Mouse (Mus musculus) thymus, postnatal 25 days (tissue): ENCODE results near the gene Adam10.

Experiments
- DNase-seq: peaks from one replicate; pipeline ENCODE4 v3.0.0; 2022

Adam10 gene

DNA sequence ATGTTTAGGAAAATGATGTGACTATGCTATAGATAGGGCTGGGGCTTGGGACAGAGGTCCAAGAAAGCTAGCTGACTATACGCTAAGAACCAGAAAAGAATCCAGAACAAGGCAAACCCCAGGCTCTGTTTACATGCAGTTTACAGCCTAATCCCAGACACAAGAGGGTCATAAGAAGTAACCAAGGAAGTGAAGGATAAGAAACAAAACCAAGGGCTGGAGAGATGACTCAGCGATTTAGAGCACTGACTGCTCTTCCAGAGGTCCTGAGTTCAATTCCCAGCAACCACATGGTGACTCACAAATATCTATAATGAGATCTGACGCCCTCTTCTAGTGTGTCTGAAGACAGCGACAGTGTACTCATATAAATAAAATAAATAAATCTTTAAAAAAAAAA, 3.7 kb upstream of the Adam10 start:
- DNase-seq, result no peak

DNA sequence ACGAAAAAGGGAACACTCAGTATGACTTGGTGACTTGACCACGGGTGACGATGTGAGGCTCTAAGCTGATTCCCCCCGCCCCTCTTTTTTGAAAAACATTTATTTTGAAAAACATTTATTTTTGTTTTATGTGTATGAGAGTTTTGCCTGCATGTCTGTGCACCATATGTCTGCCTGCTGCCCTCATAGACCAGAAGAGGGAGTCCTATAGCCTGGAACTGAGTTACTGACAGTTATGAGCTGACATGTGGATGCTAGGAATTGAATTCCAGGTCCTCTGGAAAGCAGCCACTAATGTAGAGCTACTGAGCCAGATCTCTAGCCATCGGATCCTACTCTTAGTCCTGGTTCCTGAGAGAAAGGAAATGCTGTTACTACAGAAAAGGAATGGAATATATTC, 2.8 kb upstream of the Adam10 start:
- no peak for DNase-seq

DNA sequence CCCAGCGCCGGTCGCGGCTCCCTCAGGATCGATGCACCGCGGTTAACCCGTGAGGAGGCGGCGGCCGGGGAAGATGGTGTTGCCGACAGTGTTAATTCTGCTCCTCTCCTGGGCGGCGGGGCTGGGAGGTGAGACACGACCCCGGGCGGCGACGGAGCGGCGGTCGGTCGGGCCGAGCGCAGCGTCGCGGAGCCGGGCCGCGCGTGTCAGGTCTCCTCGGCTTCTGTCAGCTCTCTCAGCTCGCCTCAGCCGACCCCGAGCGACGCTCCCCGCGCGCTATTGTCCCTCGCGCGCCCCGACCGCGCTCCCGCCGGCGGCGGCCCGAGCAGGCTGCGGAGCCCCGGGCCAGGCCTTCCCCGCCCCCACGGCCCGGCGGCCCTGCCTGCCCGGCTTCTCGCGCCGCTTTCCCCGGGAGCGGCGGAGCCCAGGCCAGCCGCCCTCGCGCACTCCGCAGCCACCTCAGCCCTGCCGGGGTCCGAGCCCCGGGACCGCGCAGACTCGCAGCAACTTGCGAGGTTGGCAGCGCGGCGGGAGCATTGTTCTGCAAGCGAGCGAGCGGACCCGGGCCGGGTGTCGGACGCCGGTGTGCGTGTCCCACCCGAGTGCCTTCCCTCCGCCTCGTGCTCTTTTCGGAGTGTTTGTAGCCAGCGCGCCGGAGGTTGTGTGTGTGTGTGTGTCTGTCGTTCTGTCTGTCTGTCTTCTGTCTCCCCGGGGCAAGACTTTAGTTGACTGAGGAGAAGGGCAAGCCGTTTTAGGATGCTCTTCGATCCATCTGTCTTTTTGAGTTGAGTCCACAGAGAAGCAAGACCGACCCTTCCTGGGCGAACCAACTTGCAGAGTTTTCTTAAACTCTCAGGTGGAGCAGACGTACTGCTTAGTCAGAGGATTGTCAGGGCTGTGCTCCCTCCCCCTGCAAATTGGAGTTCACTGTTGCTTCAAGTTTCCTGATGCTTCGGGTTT, 615 bp downstream of the Adam10 start:
- DNase-seq, result peak; percentile 61

DNA sequence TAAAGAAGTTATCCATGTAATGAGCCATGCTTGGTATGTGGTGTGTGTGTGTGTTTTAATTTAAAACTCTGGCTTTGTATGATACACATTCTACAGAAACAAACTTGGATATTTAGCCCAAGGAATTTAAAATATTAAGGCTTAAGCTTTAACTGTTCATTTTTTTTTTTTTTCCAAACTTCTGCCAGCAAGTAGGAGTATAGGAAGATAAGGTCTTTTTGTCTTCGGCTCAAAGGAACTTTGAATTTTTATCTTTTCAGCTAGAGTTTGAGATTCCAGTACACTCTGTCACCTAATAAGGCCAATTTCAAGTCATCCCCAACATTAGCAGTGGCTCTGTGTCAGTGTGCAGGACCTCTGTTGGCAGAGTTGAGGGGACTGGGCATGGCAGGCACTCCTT, 3.4 kb downstream of the Adam10 start:
- DNase-seq, result no peak

GRCm38 (mm10) chr9:70688301-70688968, 9.6 kb downstream of the Adam10 start:
- no peak for DNase-seq

DNA sequence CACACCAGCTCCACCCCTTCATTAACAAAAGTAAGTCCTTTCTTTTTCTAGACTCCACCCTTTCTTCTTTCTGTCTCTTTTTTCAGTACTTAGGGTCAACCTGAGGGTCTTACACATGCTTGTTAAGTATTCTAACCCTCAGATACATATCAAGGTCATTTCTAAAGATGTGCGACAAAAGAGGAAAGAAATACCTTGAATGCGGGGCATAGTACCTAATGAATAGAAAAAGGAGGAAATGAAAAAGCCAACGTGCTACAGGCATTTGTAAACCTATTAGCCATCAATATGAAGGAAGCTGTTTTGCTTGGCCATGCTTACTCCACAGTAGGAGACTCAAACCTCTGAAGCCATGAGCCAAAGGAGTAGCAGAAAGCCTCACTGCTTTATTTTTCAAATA, 11.1 kb downstream of the Adam10 start:
- no peak for DNase-seq

DNA sequence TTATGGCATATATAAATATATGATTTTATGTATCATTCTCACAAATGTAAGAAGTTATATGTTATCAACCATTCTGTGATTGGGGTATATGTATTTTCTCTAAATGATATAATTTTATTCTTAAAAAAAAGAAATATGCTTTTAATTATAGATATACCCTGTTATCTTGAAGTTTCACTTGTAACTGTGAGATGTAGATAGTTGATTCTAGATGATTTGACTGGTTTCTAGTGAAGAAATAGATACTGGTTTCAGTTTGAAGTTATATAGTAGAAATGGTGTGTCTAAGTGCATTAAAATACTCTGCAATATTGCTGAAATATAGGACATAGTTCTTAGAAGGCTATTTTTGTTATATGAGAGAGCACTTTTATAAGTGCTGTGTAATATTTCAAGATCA, 11.8 kb downstream of the Adam10 start:
- DNase-seq, result no peak

DNA sequence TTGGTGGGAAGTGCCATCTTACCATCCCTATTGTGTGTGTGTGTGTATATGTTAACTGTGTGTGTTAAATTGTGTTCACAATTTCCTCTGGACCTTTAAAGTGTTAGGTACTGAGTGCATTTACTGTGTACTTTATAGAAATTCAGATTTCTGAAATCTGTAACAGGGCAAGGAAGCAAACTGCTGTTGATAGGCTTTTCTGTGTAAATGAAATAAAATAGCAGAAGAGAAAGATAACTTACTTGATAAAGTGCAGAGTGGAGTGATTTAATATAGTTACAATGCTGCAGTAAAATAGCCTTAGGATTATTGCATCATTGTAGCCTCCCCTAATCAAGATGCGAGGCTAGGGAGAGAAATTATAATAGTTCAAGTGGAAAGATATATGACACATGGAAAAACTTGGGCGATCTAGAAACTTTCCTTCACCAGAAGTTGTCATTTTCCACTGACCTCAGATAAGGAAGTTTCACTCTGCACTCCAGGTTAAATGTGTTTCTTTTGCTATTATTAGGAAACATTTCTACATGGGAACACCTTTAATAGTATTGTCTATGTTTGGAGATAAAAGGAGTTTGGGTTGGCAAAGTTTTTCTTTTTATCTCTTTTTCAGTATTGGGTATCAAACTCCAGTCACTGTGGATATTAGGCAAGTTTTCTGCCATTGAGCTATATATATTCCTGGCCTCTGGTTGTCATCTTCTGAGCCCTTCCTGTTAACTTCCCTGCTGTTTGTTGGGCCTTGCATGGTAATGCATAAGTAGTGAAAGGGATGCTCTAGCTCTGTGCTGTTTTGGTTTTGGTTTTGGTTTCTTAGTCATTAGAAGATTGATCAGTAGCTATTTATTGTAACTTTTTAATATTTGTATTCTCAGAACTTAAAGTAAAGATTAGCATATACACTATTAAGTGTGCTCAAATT, 13.2 kb downstream of the Adam10 start:
- no peak for DNase-seq

DNA sequence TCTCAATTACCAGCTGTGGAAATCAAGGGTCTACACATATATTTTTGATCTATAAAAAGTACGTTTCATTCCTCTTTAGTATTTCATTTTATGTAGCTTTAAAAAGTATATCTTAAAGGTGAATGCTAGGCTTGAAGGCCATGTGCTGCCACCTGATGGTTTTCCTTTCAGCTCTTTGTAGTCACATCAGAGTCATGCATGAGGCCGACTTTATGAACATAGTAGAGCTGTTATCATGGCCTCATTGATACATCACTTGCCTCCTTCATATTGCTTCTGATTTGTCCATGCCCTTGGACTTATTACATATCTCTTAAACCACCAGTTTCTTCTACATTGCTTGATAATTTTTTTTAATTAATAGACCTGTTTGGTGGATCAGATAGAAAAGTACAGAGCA, 16.9 kb downstream of the Adam10 start:
- DNase-seq, result no peak

- no peak for DNase-seq
Observed at GRCm38 (mm10) chr9:70698090-70698489, 19.3 kb downstream of the Adam10 start.

GRCm38 (mm10) chr9:70703597-70704203, 24.9 kb downstream of the Adam10 start:
- no peak for DNase-seq

DNA sequence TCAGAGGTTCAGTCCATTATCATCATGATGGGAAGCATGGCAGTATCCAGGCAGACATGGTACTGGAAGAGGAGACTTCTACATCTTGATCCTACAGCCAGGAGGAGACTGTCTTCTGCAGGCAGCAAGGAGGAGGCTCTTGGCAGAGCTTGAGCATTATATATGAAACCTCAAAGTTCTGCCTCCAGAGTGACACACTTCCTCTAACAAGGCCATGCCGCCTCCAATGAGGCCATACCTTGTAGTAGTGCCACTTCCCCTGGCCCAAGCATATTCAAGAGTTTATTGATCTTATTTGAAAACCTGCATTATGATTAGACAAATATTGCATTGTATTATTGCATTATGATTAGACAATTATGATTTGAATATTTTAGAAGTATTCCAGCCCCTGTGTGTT, 27.6 kb downstream of the Adam10 start:
- no peak for DNase-seq

- no peak for DNase-seq
Observed at GRCm38 (mm10) chr9:70729544-70729943, 50.7 kb downstream of the Adam10 start.

GRCm38 (mm10) chr9:70731079-70731478, 52.3 kb downstream of the Adam10 start:
- DNase-seq, result no peak

GRCm38 (mm10) chr9:70733208-70733607, 54.4 kb downstream of the Adam10 start:
- no peak for DNase-seq

GRCm38 (mm10) chr9:70739998-70740397, 61.2 kb downstream of the Adam10 start:
- no peak for DNase-seq

DNA sequence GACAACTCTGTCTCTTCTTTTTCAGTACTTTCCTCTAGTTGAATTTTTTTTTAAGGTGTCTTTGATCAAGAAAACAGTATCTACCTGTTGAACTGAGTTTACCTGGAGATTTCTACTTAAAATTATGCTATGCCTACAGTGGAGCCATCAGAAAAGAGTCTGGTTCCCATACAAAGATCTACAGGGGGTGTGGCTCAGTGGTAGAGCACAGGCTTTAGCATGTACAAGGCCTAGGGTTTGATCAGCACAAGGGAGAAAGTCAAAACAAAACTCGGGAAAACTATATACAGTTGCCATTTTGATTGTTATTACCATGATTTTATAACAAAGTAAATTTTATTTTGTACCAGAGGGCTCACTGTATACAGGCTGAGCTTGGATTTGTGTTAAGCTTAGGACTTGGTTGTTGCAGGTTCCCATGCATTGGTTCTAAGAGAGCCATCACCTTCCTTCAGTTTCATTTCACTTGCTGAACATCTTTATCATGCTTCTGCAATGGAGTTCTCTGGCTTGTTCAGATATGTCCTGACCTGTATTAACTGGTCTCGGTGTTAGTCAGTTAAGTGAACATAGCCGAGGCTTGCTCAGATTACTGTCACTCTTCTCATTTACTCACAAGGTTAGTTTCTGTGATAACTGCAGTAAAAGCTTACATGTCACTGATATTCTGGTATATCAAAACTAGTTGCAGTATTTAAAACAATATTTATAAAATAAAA, 72.9 kb downstream of the Adam10 start:
- DNase-seq, result no peak

GRCm38 (mm10) chr9:70760974-70761373, 82.2 kb downstream of the Adam10 start:
- peak; percentile 3 for DNase-seq

- DNase-seq, result no peak
Observed at GRCm38 (mm10) chr9:70775517-70775916, 96.7 kb downstream of the Adam10 start.

DNA sequence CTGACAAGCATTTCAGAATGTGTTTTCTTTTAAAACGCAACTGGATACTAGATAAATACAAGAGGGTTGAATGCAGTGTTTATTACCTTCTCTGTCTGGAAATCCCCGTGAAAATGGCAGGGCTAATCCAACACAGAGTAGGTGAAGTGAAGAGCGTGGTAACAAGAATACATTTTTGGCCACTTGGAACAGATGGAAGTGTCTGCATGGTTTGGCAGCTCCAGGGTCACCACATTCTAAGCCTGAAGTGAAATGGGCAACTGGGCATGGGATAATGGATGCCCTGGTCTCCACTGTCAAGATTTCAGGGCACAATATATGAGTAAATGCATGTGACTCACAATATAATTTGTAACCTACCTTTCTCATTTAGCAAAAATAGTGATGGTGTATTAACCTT, 103.4 kb downstream of the Adam10 start:
- no peak for DNase-seq

DNA sequence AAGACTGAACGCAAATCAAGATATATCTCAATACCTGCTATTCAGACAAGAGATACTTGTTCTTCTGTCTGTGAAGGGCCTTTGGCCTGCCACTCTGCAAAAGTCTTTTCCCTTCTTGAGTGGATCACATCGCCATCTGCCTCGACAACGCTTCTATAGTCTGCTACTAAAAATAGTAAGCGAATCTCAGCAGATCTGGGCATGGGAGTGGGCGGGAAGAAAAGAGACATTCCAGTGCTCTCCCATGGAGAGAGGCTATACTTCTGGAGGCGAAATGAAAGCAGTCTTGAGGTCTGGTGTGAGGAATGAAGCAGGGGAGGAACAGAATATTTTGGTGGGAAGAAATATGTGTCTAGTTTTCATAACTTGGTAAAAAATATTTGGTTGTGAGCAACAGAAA, 109.9 kb downstream of the Adam10 start:
- no peak for DNase-seq

- DNase-seq, result no peak
Observed at GRCm38 (mm10) chr9:70790621-70791020, 111.8 kb downstream of the Adam10 start.
